Mouse (Mus musculus): ENCODE data around the gene Mcrs1.
A peak's percentile ranks its signal among the peaks of the same experiment; 100 is the strongest.

Mcrs1 gene

GRCm38 (mm10) chr15:99213183-99213582 is 38.6 kb downstream of the Mcrs1 start:
- no peak for DNase-seq (ENCODE audit: low read depth, low spot score)

DNA sequence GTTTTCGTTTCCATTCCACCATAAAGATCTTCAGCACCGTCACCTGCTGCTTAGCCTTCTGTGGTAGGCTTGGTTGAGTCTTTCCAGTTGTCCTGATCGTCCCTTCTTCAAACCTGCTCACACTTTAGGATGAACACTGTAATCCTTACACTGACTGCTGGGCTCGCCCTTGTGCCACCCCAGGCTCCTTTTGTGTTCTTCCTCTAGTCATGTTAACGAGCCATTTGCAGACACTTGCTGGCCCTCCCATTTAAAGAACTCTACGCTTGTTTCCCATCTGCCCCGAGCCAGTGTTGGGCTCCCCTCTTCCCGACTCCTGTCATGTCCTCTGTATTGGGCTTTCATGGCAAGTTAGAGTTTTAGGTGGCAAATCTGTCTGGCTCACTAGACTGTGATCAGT is 45.8 kb downstream of the Mcrs1 start:
- no peak for DNase-seq (ENCODE audit: low read depth, low spot score)

DNA sequence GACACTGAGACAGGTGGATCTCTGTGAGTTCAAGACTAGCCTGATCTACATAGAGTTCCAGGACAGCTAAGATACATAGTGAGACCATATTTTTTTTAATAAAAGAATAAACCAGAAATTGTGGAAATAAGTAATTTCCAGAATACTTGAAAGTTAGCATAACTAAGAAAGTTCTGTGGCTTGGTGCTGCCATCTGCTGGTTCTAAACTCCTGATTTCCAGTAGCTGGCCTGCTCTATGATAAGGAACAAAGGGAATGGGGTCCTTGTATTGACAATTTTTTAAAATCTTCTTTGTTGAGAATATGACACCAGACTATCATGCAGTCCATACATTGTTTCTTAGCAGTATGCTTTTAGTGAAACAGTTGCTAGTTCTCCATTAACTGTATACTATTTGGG is 53.0 kb downstream of the Mcrs1 start:
- peak; percentile 55 for DNase-seq (ENCODE audit: low read depth, low spot score)

DNA sequence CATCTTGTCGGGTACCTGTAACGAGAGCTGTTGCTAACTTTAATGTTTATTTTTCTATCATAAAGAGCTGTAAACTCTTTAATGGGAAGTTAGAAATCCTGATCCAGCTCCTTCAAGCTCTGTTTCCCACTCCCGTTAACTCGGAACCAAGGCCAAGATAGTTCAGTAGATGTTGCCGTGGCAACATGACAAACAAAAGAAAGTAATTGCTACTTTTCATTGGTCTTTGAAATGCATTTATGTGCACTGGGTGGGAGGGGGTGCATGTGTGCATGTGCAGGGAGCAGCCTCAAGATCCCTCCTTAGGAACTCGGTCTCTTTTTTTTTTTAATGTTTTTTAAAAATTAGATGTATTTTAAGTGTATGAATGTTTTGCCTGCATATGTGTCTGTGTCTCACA is 56.7 kb downstream of the Mcrs1 start:
- peak; percentile 66 for DNase-seq (ENCODE audit: low read depth, low spot score)

DNA sequence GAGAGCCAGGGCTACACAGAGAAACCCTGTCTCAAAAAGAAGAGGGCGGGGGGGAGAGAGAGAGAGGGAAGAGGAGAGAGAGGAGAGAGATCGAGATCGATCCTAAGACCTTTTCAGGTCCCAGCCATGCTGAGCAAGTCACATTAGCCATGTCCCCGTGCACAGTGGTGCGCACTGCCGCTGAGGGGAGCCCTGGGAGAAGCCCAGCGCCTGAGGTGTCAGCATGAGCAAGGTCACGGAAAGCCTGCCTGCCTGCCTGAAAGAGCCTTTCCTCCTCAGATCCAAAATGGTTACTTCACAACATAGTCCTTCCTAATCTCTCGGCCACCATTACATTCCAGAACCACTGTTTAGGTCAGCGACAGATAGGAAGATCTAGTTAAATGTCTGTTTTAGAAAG is 57.4 kb downstream of the Mcrs1 start:
- DNase-seq (ENCODE audit: low read depth, low spot score), result no peak

Measured in brain, adult 2 months (tissue).